Mouse (Mus musculus) testis, adult 2 months (tissue): ENCODE data around the gene Cyp2j12. TPM values are rescaled to one million over a fixed set of nuclear protein-coding genes. Genes with fewer than 3 reads are reported as not detected.
"Not testable (repeated sequence)": the region's sequence is repeated elsewhere in the genome, so short reads cannot be mapped to it uniquely, and the experiment has no call there.

Source experiments
- H3K27ac ChIP-seq: fragments of 200-500 bp; 2 replicates; pipeline ENCODE4 v1.5.1; 2012; ENCODE audit warnings: low read depth, low read length; ENCODE audit not compliant: control insufficient read depth, insufficient read depth
- H3K27me3 ChIP-seq: fragments of 200-500 bp; 2 replicates; pipeline ENCODE4 v1.6.1; 2012; ENCODE audit warnings: mild to moderate bottlenecking, low read length, moderate library complexity; ENCODE audit not compliant: control insufficient read depth, insufficient read depth
- H3K36me3 ChIP-seq: fragments of 200-500 bp; 2 replicates; pipeline ENCODE4 v1.6.1; 2012; ENCODE audit warnings: mild to moderate bottlenecking, low read length; ENCODE audit not compliant: control insufficient read depth, insufficient read depth
- H3K4me1 ChIP-seq: fragments of 200-500 bp; 2 replicates; pipeline ENCODE4 v1.6.1; 2012; ENCODE audit warnings: low read length; ENCODE audit not compliant: control insufficient read depth, insufficient read depth
- H3K4me3 ChIP-seq: fragments of 200-500 bp; 2 replicates; pipeline ENCODE4 v1.5.1; 2012; ENCODE audit warnings: low read depth, mild to moderate bottlenecking, low read length, moderate library complexity, mixed read lengths; ENCODE audit not compliant: control insufficient read depth
- CTCF ChIP-seq: fragments of 200-500 bp; IDR thresholded peaks from 2 replicates; pipeline ENCODE4 v1.5.1; 2012; ENCODE audit warnings: low read depth, mild to moderate bottlenecking, inconsistent platforms, low read length, moderate library complexity; ENCODE audit not compliant: control insufficient read depth, insufficient read depth, insufficient replicate concordance
- POLR2A ChIP-seq: fragments of 200-500 bp; IDR thresholded peaks from 2 replicates; pipeline ENCODE4 v1.6.1; 2012; ENCODE audit warnings: low read depth, mild to moderate bottlenecking, inconsistent platforms, low read length, moderate library complexity; ENCODE audit not compliant: control insufficient read depth
- polyA plus RNA-seq: library from polyadenylated mRNA; depleted of rRNA; stranded (reverse); fragments of >200 nt; gene quantifications from 2 replicates; pipeline ENCODE4 v1.2.3, GENCODE M21; 2012; rRNA removed

Cyp2j12 gene
- polyA plus RNA-seq, 1 experiment: not detected

DNA sequence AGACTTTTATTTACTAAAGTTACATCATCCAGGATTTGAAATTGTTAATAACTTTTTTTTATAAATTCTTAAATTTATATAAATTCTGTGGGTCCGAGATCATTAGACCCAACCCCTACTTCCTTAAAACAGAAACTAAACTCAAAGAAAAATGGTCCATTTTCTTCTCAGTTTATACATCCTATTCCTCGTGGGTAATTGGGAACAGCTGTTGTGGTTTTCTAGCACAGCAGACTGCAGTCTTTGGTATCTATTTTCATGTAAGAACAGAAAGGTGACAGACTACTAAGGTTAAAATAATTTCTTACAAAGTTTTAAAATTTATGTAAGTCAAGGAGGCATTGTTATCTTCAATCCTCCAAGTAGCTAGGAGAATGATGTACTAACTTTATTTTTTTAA lies 44.1 kb downstream of the Cyp2j12 start:
- H3K36me3 ChIP-seq: no peaks in the 10 kb centered on the region
- no peaks in the 10 kb centered on the region for H3K27me3 ChIP-seq
- no peaks in the 10 kb centered on the region for H3K4me1 ChIP-seq
- no peak overlapping the region for H3K27ac ChIP-seq
- no peak for TF ChIP-seq CTCF
- TF ChIP-seq POLR2A: no peak
- H3K4me3 ChIP-seq: no peak overlapping the region

DNA sequence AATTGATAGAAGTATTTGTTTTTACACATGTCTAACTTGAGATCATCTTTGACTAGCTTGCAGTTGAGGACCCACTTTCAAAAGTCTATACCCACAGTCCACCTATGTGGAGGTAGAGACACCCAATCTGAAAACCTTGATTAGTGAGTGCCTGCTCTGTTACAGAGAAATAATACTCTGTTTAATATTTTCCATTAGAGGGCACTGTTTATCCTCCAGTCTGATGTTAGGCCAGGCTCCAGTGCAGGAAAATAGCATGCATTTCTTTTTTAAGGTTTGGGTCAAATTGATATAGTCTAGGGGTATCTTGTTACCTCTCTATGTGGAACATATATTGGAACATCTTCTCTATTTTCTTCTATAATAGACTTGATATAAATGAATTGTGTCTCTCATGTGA lies 49.1 kb downstream of the Cyp2j12 start:
- TF ChIP-seq POLR2A (no peak), CTCF (no peak)
- no peaks in the 10 kb centered on the region for H3K27me3 ChIP-seq
- no peak overlapping the region for H3K27ac ChIP-seq
- H3K4me3 ChIP-seq: no peak overlapping the region
- H3K36me3 ChIP-seq: no peaks in the 10 kb centered on the region
- H3K4me1 ChIP-seq: no peaks in the 10 kb centered on the region

GRCm38 (mm10) chr4:96089356-96090048 lies 51.5 kb downstream of the Cyp2j12 start:
- not testable (repeated sequence) for H3K27ac ChIP-seq, H3K36me3 ChIP-seq, H3K4me3 ChIP-seq, H3K27me3 ChIP-seq, H3K4me1 ChIP-seq

- Histone ChIP-seq H3K27ac (no peak overlapping the region), H3K4me3 (no peak overlapping the region), H3K27me3 (no peaks in the 10 kb centered on the region), H3K36me3 (no peaks in the 10 kb centered on the region), H3K4me1 (no peaks in the 10 kb centered on the region)
- TF ChIP-seq CTCF (no peak), POLR2A (no peak)
Observed at GRCm38 (mm10) chr4:96078308-96078707, 62.6 kb downstream of the Cyp2j12 start.

- H3K4me1 ChIP-seq: no peaks in the 10 kb centered on the region
- no peak within 1 kb of the TSS for H3K27ac ChIP-seq
- H3K4me3 ChIP-seq: no peak within 1 kb of the TSS
- H3K27me3 ChIP-seq: no peaks in the 10 kb centered on the region
- TF ChIP-seq CTCF (no peak), POLR2A (no peak)
- no peaks in the 10 kb centered on the region for H3K36me3 ChIP-seq
Observed at GRCm38 (mm10) chr4:96077261-96078125, 63.5 kb downstream of the Cyp2j12 start, which contains the start of gene Cyp2j13. Gene Cyp2j13, minus strand, starts transcription at chr4:96077546.

GRCm38 (mm10) chr4:96062045-96062444 lies 78.9 kb downstream of the Cyp2j12 start:
- Histone ChIP-seq H3K27ac (no peak overlapping the region), H3K4me1 (no peaks in the 10 kb centered on the region), H3K4me3 (no peak overlapping the region), H3K36me3 (no peaks in the 10 kb centered on the region), H3K27me3 (no peaks in the 10 kb centered on the region)
- no peak for TF ChIP-seq CTCF
- TF ChIP-seq POLR2A: no peak

DNA sequence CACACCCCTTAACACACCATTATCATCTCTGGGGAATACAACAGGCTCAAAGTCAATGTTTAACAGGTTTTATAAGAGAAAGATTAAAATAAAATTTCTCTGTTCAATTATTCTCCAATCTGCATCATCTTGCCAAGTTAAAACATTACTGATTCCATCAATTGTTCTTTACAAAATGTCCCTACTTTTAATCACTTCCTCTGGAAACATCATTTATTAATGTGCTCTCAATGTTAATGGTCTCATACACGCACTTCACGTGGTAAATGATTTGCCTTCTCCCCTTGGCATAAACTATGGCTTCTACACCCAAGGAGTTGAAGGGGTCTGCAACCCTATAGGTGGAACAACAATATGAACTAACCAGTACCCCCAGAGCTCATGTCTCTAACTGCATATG lies 80.8 kb downstream of the Cyp2j12 start:
- H3K36me3 ChIP-seq: no peaks in the 10 kb centered on the region
- TF ChIP-seq CTCF (no peak), POLR2A (no peak)
- H3K27me3 ChIP-seq: no peaks in the 10 kb centered on the region
- H3K4me3 ChIP-seq: no peak overlapping the region
- H3K4me1 ChIP-seq: no peaks in the 10 kb centered on the region
- H3K27ac ChIP-seq: no peak overlapping the region

Other genes with a start within 250 kb of the Cyp2j12 start
- gene Hook1, start 173.9 kb downstream of the Cyp2j12 start, polyA plus RNA-seq: 63.6 and 76.4 TPM in 2 replicates
- gene Cyp2j13, start 63.6 kb downstream of the Cyp2j12 start, polyA plus RNA-seq: 0.60 TPM in 1 of 2 replicates, not detected in the other
- gene Cyp2j7, start 95.5 kb upstream of the Cyp2j12 start, polyA plus RNA-seq: not detected in 2 replicates
- gene Cyp2j11, start 207.5 kb upstream of the Cyp2j12 start, polyA plus RNA-seq: not detected in 2 replicates